Mouse (Mus musculus): Measurements from ENCODE around the gene Ccl1. TPM values are rescaled to one million over a fixed set of nuclear protein-coding genes. Genes with fewer than 3 reads are reported as not detected.

Ccl1 gene
- polyA plus RNA-seq, 1 experiment from 2014 or later, result not detected

- Histone ChIP-seq H3K27ac (no peak overlapping the region), H3K4me3 (no peak overlapping the region), H3K9me3 (no peaks in the 10 kb centered on the region), H3K36me3 (no peaks in the 10 kb centered on the region), H3K4me2 (replicated peaks) (no peak overlapping the region), H3K9ac (no peak overlapping the region), H3K27me3 (replicated peaks) (no peaks in the 10 kb centered on the region), H3K4me1 (peaks cover 29% of the 10 kb centered on the region; the same call in 1 of the 2 replicates)
- 32% methylated on average over 4 of the region's 4 CpGs for WGBS
- ATAC-seq (ENCODE audit: low FRiP score, low read depth), result no peak
Observed at GRCm38 (mm10) chr11:82253421-82253820, 52.1 kb downstream of the Ccl1 start.

DNA sequence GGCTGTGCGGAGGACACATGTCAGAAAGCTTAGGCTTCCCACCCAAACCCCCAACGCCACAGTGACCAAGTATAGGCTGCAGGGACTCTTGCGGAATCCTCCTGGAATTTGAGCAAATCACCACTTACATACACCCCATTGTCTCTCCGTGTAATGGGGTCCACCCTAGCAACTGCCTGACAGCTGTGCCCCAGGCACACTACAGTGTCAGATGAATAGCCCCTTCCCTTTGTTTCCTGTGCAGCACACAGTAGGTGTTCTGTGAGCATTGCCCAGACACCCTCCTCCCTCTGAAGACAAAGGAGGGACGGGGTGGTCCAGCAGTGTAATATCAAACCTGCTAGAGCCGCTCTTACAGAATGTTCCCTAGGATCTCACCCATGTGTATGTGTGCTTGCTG lies 54.2 kb downstream of the Ccl1 start:
- Histone ChIP-seq H3K27ac (no peak overlapping the region), H3K4me3 (no peak overlapping the region), H3K27me3 (replicated peaks) (no peaks in the 10 kb centered on the region), H3K9ac (no peak overlapping the region), H3K4me2 (replicated peaks) (no peak overlapping the region), H3K36me3 (no peaks in the 10 kb centered on the region), H3K9me3 (no peaks in the 10 kb centered on the region), H3K4me1 (peaks cover 29% of the 10 kb centered on the region; the same call in 1 of the 2 replicates)
- 27% methylated on average over 6 of the region's 6 CpGs for WGBS
- no peak for ATAC-seq (ENCODE audit: low FRiP score, low read depth)

GRCm38 (mm10) chr11:82249945-82250344 lies 55.5 kb downstream of the Ccl1 start:
- H3K4me1 ChIP-seq, result peaks cover 25% of the 10 kb centered on the region; the same call in 1 of the 2 replicates
- H3K9me3 ChIP-seq, result no peaks in the 10 kb centered on the region
- no peaks in the 10 kb centered on the region for H3K36me3 ChIP-seq
- ATAC-seq (ENCODE audit: low FRiP score, low read depth), result no peak
- no peak overlapping the region for H3K9ac ChIP-seq
- no peak overlapping the region for H3K27ac ChIP-seq
- no peak overlapping the region for H3K4me3 ChIP-seq
- no peak overlapping the region for H3K4me2 ChIP-seq (replicated peaks)
- WGBS, result 73% methylated on average over 6 of the region's 6 CpGs
- no peaks in the 10 kb centered on the region for H3K27me3 ChIP-seq (replicated peaks)

DNA sequence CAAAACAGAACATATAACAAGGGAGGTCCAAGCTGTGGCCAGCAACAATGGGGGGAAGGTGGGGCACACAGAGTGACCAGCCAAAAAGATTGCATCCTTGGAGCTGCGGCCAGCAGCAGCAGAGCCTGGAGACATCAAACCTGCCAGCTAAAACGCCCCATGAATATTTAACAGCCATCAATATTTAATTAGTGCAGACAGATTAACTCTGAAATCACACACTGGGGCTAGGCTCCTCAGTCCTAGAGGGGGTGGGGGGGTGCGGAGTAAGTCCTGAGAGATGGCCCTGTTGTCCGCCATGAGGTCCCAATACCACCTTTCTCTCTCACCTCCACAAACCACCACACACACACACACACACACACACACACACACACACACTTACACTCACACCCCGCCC lies 68.1 kb downstream of the Ccl1 start:
- Histone ChIP-seq H3K4me2 (replicated peaks) (no peak overlapping the region; the same call in 1 of the 2 replicates), H3K9ac (no peak overlapping the region), H3K4me3 (no peak overlapping the region), H3K4me1 (peaks cover 12% of the 10 kb centered on the region; the same call in 1 of the 2 replicates), H3K27me3 (replicated peaks) (no peaks in the 10 kb centered on the region; the same call in none of the 2 replicates), H3K36me3 (no peaks in the 10 kb centered on the region), H3K9me3 (no peaks in the 10 kb centered on the region), H3K27ac (no peak overlapping the region)
- 49% methylated on average over 5 of the region's 5 CpGs for WGBS
- 0 out of 2 replicates have a peak, but pooled peaks have one; percentile 7 for ATAC-seq (ENCODE audit: low FRiP score, low read depth)

DNA sequence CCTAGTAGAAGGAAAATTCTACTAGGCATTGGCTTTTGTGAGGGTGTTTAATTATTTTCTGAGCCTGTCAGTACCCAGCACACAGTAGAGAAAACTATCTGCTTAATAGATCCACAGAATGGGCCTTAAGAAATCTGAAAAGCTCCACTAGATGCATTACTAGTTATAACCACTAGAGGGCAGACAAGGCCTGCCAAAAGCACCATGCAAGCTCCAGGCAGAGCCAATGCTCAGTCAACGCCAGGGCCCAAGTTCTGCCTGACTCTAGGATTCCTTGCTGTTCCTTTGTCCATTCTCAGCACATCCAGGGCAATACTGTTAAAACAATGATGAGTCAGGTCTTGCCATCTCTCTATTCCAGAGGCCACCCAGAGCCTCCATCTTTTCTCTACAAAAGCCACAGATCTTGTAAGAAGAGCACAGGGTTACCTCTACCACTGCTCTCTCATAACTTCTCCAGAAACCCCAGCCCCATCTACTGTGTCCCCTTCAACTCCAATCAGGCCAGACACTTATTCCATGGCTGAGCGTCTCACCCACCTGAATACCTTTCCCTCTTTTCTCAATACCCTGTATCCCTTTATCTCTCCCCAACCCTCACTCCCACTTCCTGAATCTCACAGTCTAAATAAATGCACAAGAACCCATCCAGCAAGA lies 69.8 kb downstream of the Ccl1 start:
- no peaks in the 10 kb centered on the region for H3K36me3 ChIP-seq

GRCm38 (mm10) chr11:82233991-82234390 lies 71.5 kb downstream of the Ccl1 start:
- Histone ChIP-seq H3K9ac (no peak overlapping the region), H3K4me1 (peaks cover 12% of the 10 kb centered on the region; the same call in 1 of the 2 replicates)
- WGBS, result 65% methylated on average over 6 of the region's 6 CpGs

More for the DNA sequence above, 69.8 kb downstream of the Ccl1 start:
- Histone ChIP-seq H3K27ac (no peak overlapping the region), H3K4me1 (peaks cover 12% of the 10 kb centered on the region; the same call in 1 of the 2 replicates), H3K4me2 (replicated peaks) (no peak overlapping the region), H3K27me3 (replicated peaks) (no peaks in the 10 kb centered on the region; the same call in none of the 2 replicates), H3K9me3 (no peaks in the 10 kb centered on the region), H3K4me3 (no peak overlapping the region), H3K9ac (no peak overlapping the region)
- 40% methylated on average over 2 of the region's 2 CpGs for WGBS
- ATAC-seq (ENCODE audit: low FRiP score, low read depth), result no peak

GRCm38 (mm10) chr11:82226976-82227375 lies 78.5 kb downstream of the Ccl1 start:
- ATAC-seq (ENCODE audit: low FRiP score, low read depth), result 0 out of 2 replicates have a peak, but pooled peaks have one; percentile 58
- Histone ChIP-seq H3K9me3 (no peaks in the 10 kb centered on the region), H3K27ac (no peak overlapping the region), H3K36me3 (no peaks in the 10 kb centered on the region), H3K4me1 (0 out of 2 replicates have a peak, but pooled peaks cover 10% of the 10 kb centered on the region), H3K4me3 (no peak overlapping the region), H3K4me2 (replicated peaks) (no peak overlapping the region), H3K9ac (no peak overlapping the region), H3K27me3 (replicated peaks) (no peaks in the 10 kb centered on the region; the same call in 1 of the 2 replicates)
- WGBS, result 30% methylated on average over 9 of the region's 9 CpGs

More at GRCm38 (mm10) chr11:82233991-82234390, 71.5 kb downstream of the Ccl1 start:
- no peak for ATAC-seq (ENCODE audit: low FRiP score, low read depth)
- Histone ChIP-seq H3K9me3 (no peaks in the 10 kb centered on the region), H3K4me3 (no peak overlapping the region), H3K36me3 (no peaks in the 10 kb centered on the region), H3K27me3 (replicated peaks) (no peaks in the 10 kb centered on the region; the same call in none of the 2 replicates), H3K27ac (no peak overlapping the region), H3K4me2 (replicated peaks) (no peak overlapping the region)

DNA sequence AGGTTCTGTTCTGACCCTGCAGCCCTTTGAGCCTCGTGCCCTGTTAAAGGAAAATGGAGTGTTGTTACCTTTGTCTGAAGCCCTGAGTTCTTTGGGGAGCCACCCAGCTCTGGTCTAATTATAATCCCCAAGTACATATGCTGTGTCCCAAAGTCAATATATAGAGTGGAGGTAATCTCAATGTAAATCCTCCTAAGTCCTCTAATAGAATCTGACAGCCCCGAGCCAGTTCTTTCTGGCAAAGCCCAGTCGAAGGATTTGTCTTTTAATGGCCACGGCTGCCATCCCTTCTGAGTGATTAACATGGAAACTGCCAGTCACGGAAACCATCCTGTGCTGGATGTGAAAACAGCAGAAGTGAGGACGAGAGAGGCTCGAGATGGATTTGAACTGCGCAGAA lies 79.6 kb downstream of the Ccl1 start:
- H3K27ac ChIP-seq, result no peak overlapping the region
- no peaks in the 10 kb centered on the region for H3K36me3 ChIP-seq
- no peak overlapping the region for H3K4me2 ChIP-seq (replicated peaks)
- H3K9me3 ChIP-seq, result no peaks in the 10 kb centered on the region
- no peak for ATAC-seq (ENCODE audit: low FRiP score, low read depth)
- H3K4me1 ChIP-seq, result 0 out of 2 replicates have a peak, but pooled peaks cover 10% of the 10 kb centered on the region
- no peak overlapping the region for H3K4me3 ChIP-seq
- no peak overlapping the region for H3K9ac ChIP-seq
- no peaks in the 10 kb centered on the region; the same call in 1 of the 2 replicates for H3K27me3 ChIP-seq (replicated peaks)
- WGBS, result 63% methylated on average over 8 of the region's 8 CpGs

DNA sequence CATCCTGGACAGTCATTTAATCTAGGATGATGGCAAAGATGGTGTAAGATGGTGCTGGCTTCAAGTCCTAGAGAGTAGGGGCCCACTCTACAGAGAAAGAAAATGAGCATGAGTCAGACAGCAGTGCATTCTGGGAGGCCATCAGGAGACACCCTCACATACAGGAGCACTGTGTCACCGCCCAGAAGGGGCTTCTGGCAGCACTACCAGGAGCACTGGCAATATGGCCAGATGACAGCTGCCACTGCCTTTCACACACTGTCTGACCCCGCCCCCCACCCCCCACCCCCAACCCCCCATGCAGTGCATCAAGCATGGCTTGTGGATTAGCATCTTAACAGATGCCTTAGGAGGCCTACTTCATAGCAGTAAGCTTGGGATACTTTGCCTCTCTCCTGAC lies 89.0 kb downstream of the Ccl1 start:
- Histone ChIP-seq H3K4me1 (no peaks in the 10 kb centered on the region), H3K27ac (no peak overlapping the region), H3K36me3 (no peaks in the 10 kb centered on the region), H3K4me2 (replicated peaks) (no peak overlapping the region), H3K27me3 (replicated peaks) (no peaks in the 10 kb centered on the region), H3K9me3 (no peaks in the 10 kb centered on the region), H3K4me3 (no peak overlapping the region), H3K9ac (no peak overlapping the region)
- WGBS, result 63% methylated on average over 2 of the region's 2 CpGs
- ATAC-seq (ENCODE audit: low FRiP score, low read depth), result no peak

GRCm38 (mm10) chr11:82214405-82214804 lies 91.1 kb downstream of the Ccl1 start:
- no peak overlapping the region for H3K9ac ChIP-seq
- no peak overlapping the region for H3K4me3 ChIP-seq
- H3K4me1 ChIP-seq, result no peaks in the 10 kb centered on the region
- H3K36me3 ChIP-seq, result no peaks in the 10 kb centered on the region
- no peak for ATAC-seq (ENCODE audit: low FRiP score, low read depth)
- 0 out of 2 replicates have a peak, but pooled peaks cover under 1% of the 10 kb centered on the region for H3K27me3 ChIP-seq (replicated peaks)
- no peak overlapping the region for H3K27ac ChIP-seq
- no peak overlapping the region for H3K4me2 ChIP-seq (replicated peaks)
- 82% methylated on average over 4 of the region's 4 CpGs for WGBS
- no peaks in the 10 kb centered on the region for H3K9me3 ChIP-seq

GRCm38 (mm10) chr11:82206960-82207488 lies 98.5 kb downstream of the Ccl1 start:
- H3K36me3 ChIP-seq, result no peaks in the 10 kb centered on the region
- 0 out of 2 replicates have a peak, but pooled peaks cover 3% of the 10 kb centered on the region for H3K27me3 ChIP-seq (replicated peaks)
- no peak overlapping the region for H3K4me3 ChIP-seq
- no peak overlapping the region for H3K27ac ChIP-seq
- WGBS, result 96% methylated on average over 2 of the region's 2 CpGs
- no peaks in the 10 kb centered on the region for H3K9me3 ChIP-seq
- H3K4me1 ChIP-seq, result no peaks in the 10 kb centered on the region
- H3K4me2 ChIP-seq (replicated peaks), result no peak overlapping the region
- no peak overlapping the region for H3K9ac ChIP-seq
- ATAC-seq (ENCODE audit: low FRiP score, low read depth), result no peak

DNA sequence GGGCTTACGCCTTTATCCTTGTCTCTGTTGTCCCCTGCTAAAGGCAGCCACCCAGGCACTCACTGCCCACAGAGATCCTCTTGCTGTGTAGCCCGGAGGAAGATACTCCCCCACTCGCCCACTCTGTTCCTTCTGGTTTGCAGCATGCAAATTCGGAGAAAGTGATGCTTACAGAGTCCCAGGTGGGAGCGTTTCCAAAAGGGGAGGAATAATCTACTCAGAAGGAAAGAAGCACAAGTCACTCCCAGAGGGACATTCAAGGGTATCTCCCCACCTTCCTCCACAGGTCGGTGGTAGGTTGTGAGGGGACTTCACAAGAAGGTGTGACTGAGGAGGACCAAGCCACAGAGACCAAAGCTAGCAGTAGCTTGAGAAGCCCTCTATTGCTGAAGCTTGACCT lies 100.3 kb downstream of the Ccl1 start:
- Histone ChIP-seq H3K9ac (no peak overlapping the region), H3K4me1 (no peaks in the 10 kb centered on the region), H3K36me3 (no peaks in the 10 kb centered on the region), H3K27me3 (replicated peaks) (0 out of 2 replicates have a peak, but pooled peaks cover 3% of the 10 kb centered on the region), H3K9me3 (no peaks in the 10 kb centered on the region), H3K4me2 (replicated peaks) (no peak overlapping the region), H3K27ac (no peak overlapping the region), H3K4me3 (no peak overlapping the region)
- no peak for ATAC-seq (ENCODE audit: low FRiP score, low read depth)
- WGBS, result 88% methylated on average over 6 of the region's 6 CpGs

Measured in neural tube, embryonic 12.5 days (tissue).